ENCODE assay signal across 8 mouse cellular contexts in genomic region chr11:81153161-81153840, GRCm38 (mm10).
DNase-seq lines count a peak whose midpoint lies in the region; ATAC-seq lines count a peak whose summit lies in the region.

No protein-coding gene starts in this region.

- H3K4me2 ChIP-seq in forebrain, embryonic 13.5 days: peak overlapping the region; percentile 98
- peak overlapping the region; percentile 98 for H3K4me2 ChIP-seq in hindbrain, embryonic 14.5 days (replicated peaks)
- peak overlapping the region; percentile 98 for H3K4me2 ChIP-seq in neural tube, embryonic 12.5 days (replicated peaks)

- peaks cover 22% of the 10 kb centered on the region for H3K4me1 ChIP-seq in forebrain, embryonic 13.5 days
- peaks cover 12% of the 10 kb centered on the region for H3K4me1 ChIP-seq in hindbrain, embryonic 14.5 days (replicated peaks; ENCODE audit: control insufficient read depth, insufficient read depth, low read length)
- peaks cover 18% of the 10 kb centered on the region for H3K4me1 ChIP-seq in neural tube, embryonic 12.5 days

- ATAC-seq in cerebellum, adult (ENCODE audit: insufficient number of reproducible peaks, low FRiP score, low TSS enrichment): peak; percentile 54; the same call in 1 of the 2 replicates
- peak; percentile 83 for ATAC-seq in forebrain, embryonic 13.5 days
- ATAC-seq in hindbrain, embryonic 14.5 days (ENCODE audit: low FRiP score): peak; percentile 87
- peak; percentile 88 for ATAC-seq in neural tube, embryonic 12.5 days (ENCODE audit: low FRiP score, low read depth)
- no peak for ATAC-seq in CD4-positive, CD25-positive, alpha-beta regulatory T cell, adult 4 months

- H3K27ac ChIP-seq in forebrain, embryonic 13.5 days: peak overlapping the region; percentile 65
- peak overlapping the region; percentile 82 for H3K27ac ChIP-seq in hindbrain, embryonic 14.5 days
- H3K27ac ChIP-seq in neural tube, embryonic 12.5 days: 0 out of 2 replicates have a peak overlapping the region, but pooled peaks have one; percentile 50

- no peaks in the 10 kb centered on the region for H3K36me3 ChIP-seq in forebrain, embryonic 13.5 days (ENCODE audit: poor library complexity, severe bottlenecking)
- no peaks in the 10 kb centered on the region for H3K36me3 ChIP-seq in hindbrain, embryonic 14.5 days (replicated peaks; ENCODE audit: control insufficient read depth, insufficient read depth)
- H3K36me3 ChIP-seq in neural tube, embryonic 12.5 days: no peaks in the 10 kb centered on the region

- peak overlapping the region; percentile 66 for H3K9ac ChIP-seq in forebrain, embryonic 13.5 days
- peak overlapping the region; percentile 81 for H3K9ac ChIP-seq in hindbrain, embryonic 14.5 days
- peak overlapping the region; percentile 74 for H3K9ac ChIP-seq in neural tube, embryonic 12.5 days

- H3K4me3 ChIP-seq in forebrain, embryonic 13.5 days: peak overlapping the region; percentile 48
- H3K4me3 ChIP-seq in hindbrain, embryonic 14.5 days (replicated peaks; ENCODE audit: low read length): peak overlapping the region; percentile 68
- H3K4me3 ChIP-seq in neural tube, embryonic 12.5 days: peak overlapping the region; percentile 65

- peaks cover 45% of the 10 kb centered on the region for H3K27me3 ChIP-seq in forebrain, embryonic 13.5 days
- H3K27me3 ChIP-seq in hindbrain, embryonic 14.5 days (ENCODE audit: control insufficient read depth, insufficient read depth, low read length): peaks cover 15% of the 10 kb centered on the region
- H3K27me3 ChIP-seq in neural tube, embryonic 12.5 days (replicated peaks): peaks cover 36% of the 10 kb centered on the region

- intact Hi-C loops in left cerebral cortex, postnatal 25 days (cut with DNase I): loop anchor here (1.0 to 5.0 kb wide), 5 partner anchors 58 to 246 kb away; no protein-coding TSS in a partner anchor

- peak; percentile 3 for DNase-seq in gastrocnemius, adult 18-20 months (ENCODE audit: low spot score)
- no peak for DNase-seq in gastrocnemius, postnatal 25 days
- peak; percentile 79 for DNase-seq in hindbrain, embryonic 14.5 days (ENCODE audit: low spot score)
- DNase-seq in left cerebral cortex, postnatal 25 days (ENCODE audit: low spot score in 2 of 2): peak; percentile 87

- H3K9me3 ChIP-seq in forebrain, embryonic 13.5 days (replicated peaks): no peaks in the 10 kb centered on the region
- no peaks in the 10 kb centered on the region for H3K9me3 ChIP-seq in hindbrain, embryonic 14.5 days (ENCODE audit: control insufficient read depth, low read length)
- no peaks in the 10 kb centered on the region for H3K9me3 ChIP-seq in neural tube, embryonic 12.5 days

- under 1% methylated on average over 50 of the region's 57 CpGs for WGBS in forebrain, embryonic 13.5 days
- WGBS in hindbrain, embryonic 14.5 days: under 1% methylated on average over 56 of the region's 57 CpGs
- whole genome bisulfite sequencing in neural tube, embryonic 12.5 days: under 1% methylated on average over 57 of the region's 57 CpGs
